In genomic region chr4:152119396-152120292, GRCm38 (mm10) we compare ENCODE assay signal across 8 mouse cellular contexts. TPM values are rescaled to one million over a fixed set of nuclear protein-coding genes. Genes with fewer than 3 reads are reported as not detected.
DNase-seq lines count a peak whose midpoint lies in the region; ATAC-seq and TF ChIP-seq lines count a peak whose summit lies in the region.
"Had no signal": no experiment of that assay in that cellular context is flagged by ENCODE, and none has a peak within 500 bp of the region (broad histone marks: within the 10 kb centered on the region; RNA-seq: fewer than 3 reads in every experiment).

No protein-coding gene starts in this region.

- ATAC-seq in midbrain, embryonic 14.5 days (ENCODE audit: low FRiP score, low TSS enrichment): no peak

- 58% methylated on average over 39 of the region's 39 CpGs for WGBS in spleen, adult 2 months
- 3% methylated on average over 39 of the region's 39 CpGs for WGBS in midbrain, embryonic 14.5 days

- intact Hi-C loops in heart, postnatal 14 days (cut with DNase I): no loop called here
- intact Hi-C loops in left cerebral cortex, postnatal 25 days (cut with DNase I): no loop called here

- H3K4me2 ChIP-seq in midbrain, embryonic 14.5 days (ENCODE audit: low read length): peak overlapping the region; percentile 21; the same call in 1 of the 2 replicates

- H3K36me3 ChIP-seq in spleen, adult 2 months (ENCODE audit: control insufficient read depth, insufficient read depth, low read length): no peaks in the 10 kb centered on the region
- no peaks in the 10 kb centered on the region for H3K36me3 ChIP-seq in midbrain, embryonic 14.5 days (ENCODE audit: control insufficient read depth, insufficient read depth, low read length)

- H3K9me3 ChIP-seq in midbrain, embryonic 14.5 days (ENCODE audit: control insufficient read depth, low read length): no peaks in the 10 kb centered on the region

- H3K9ac ChIP-seq in midbrain, embryonic 14.5 days (replicated peaks; ENCODE audit: low read length): 0 out of 2 replicates have a peak overlapping the region, but pooled peaks have one; percentile 2

- H3K27ac ChIP-seq in spleen, adult 2 months (ENCODE audit: insufficient read depth, low read length): peak overlapping the region; percentile 72
- no peak overlapping the region for H3K27ac ChIP-seq in midbrain, embryonic 14.5 days (replicated peaks; ENCODE audit: low read depth, low read length)

- peak overlapping the region; percentile 50; the same call in 1 of the 2 replicates for H3K4me3 ChIP-seq in spleen, adult 2 months (ENCODE audit: extremely low read depth, insufficient read depth, insufficient read length)
- no peak overlapping the region for H3K4me3 ChIP-seq in midbrain, embryonic 14.5 days (replicated peaks; ENCODE audit: low read depth, low read length)
- H3K4me3 ChIP-seq: myocyte had no signal

- peaks cover 16% of the 10 kb centered on the region for H3K4me1 ChIP-seq in spleen, adult 2 months (ENCODE audit: control insufficient read depth, insufficient read depth, insufficient read length)
- peaks cover 17% of the 10 kb centered on the region; the same call in 1 of the 2 replicates for H3K4me1 ChIP-seq in midbrain, embryonic 14.5 days (ENCODE audit: control insufficient read depth, insufficient read depth, low read length)

- no peak for DNase-seq in spleen, adult 2 months (ENCODE audit: low read depth in 1 of 2, low spot score in 2 of 2)
- no peak for DNase-seq in spleen, postnatal 14 days (ENCODE audit: low spot score in 2 of 2)
- peak; percentile 79 for DNase-seq in embryo, embryonic 11 days
- peak; percentile 68 to 75 for DNase-seq in heart, postnatal 14 days
- DNase-seq in left cerebral cortex, postnatal 25 days (ENCODE audit: low spot score in 2 of 2): peak; percentile 45 to 72
- DNase-seq in midbrain, embryonic 14.5 days: peak; percentile 60
- DNase-seq in ovary, adult 18-20 months (ENCODE audit: low spot score): no peak

- TF ChIP-seq CTCF in spleen, adult 2 months (IDR thresholded peaks at IDR 0.05; ENCODE audit: extremely low read depth, insufficient read depth, insufficient read length, insufficient replicate concordance): peak; percentile 33; the same call in 1 of the 2 replicates

- no peak for TF ChIP-seq POLR2A in spleen, adult 2 months (IDR thresholded peaks at IDR 0.05; ENCODE audit: low read depth, low read length)

- peaks cover 18% of the 10 kb centered on the region for H3K27me3 ChIP-seq in spleen, adult 2 months (ENCODE audit: control insufficient read depth, insufficient read depth, low read length)
- peaks cover 94% of the 10 kb centered on the region for H3K27me3 ChIP-seq in midbrain, embryonic 14.5 days (ENCODE audit: control insufficient read depth, insufficient read depth, low read length)

RNA-seq across cellular contexts. Expression of gene Tnfrsf25, which starts 3.9 kb away (rescaled TPM):
- polyA plus RNA-seq in spleen, adult 2 months (2012; rRNA removed): 17.0 and 27.0 TPM in 2 replicates
- total RNA-seq in heart, postnatal 14 days (2021): 1 to 10 TPM; 4.0 to 6.7 TPM
- 10 to 100 TPM; 13.5 to 18.0 TPM for total RNA-seq in left cerebral cortex, postnatal 25 days (2021)
- 0.54 and 1.2 TPM in 2 replicates for polyA plus RNA-seq in midbrain, embryonic 14.5 days (2014; fragmentation: Nextera tagmentation; extraction: Ambion mirVana)

RNA-seq across cellular contexts. Expression of gene Espn, which starts 32.5 kb away (rescaled TPM):
- 2.1 and 2.7 TPM in 2 replicates for polyA plus RNA-seq in spleen, adult 2 months (2012; rRNA removed)
- total RNA-seq in heart, postnatal 14 days (2021): 1 to 10 TPM; 1.4 to 2.0 TPM
- 1 to 10 TPM in 1 of 2 experiments, under 1 TPM in 1; 0.73 to 1.2 TPM for total RNA-seq in left cerebral cortex, postnatal 25 days (2021)
- not detected in 2 replicates for polyA plus RNA-seq in midbrain, embryonic 14.5 days (2014; fragmentation: Nextera tagmentation; extraction: Ambion mirVana)

RNA-seq across cellular contexts. Expression of gene Hes2, which starts 39.0 kb away (rescaled TPM):
- polyA plus RNA-seq in spleen, adult 2 months (2012; rRNA removed): not detected in 2 replicates
- total RNA-seq in heart, postnatal 14 days (2021): not detected
- not detected for total RNA-seq in left cerebral cortex, postnatal 25 days (2021)
- polyA plus RNA-seq in midbrain, embryonic 14.5 days (2014; fragmentation: Nextera tagmentation; extraction: Ambion mirVana): not detected in 2 replicates
- polyA plus RNA-seq: myocyte had no signal

RNA-seq across cellular contexts. Expression of gene Plekhg5, which starts 47.3 kb away (rescaled TPM):
- 9.5 and 13.1 TPM in 2 replicates for polyA plus RNA-seq in spleen, adult 2 months (2012; rRNA removed)
- 10 to 100 TPM; 27.0 to 28.9 TPM for total RNA-seq in heart, postnatal 14 days (2021)
- total RNA-seq in left cerebral cortex, postnatal 25 days (2021): 10 to 100 TPM; 72.1 to 93.5 TPM
- 7.0 and 8.0 TPM in 2 replicates for polyA plus RNA-seq in midbrain, embryonic 14.5 days (2014; fragmentation: Nextera tagmentation; extraction: Ambion mirVana)

RNA-seq across cellular contexts. Expression of gene Acot7, which starts 58.3 kb away (rescaled TPM):
- 15.4 and 17.9 TPM in 2 replicates for polyA plus RNA-seq in spleen, adult 2 months (2012; rRNA removed)
- total RNA-seq in heart, postnatal 14 days (2021): 10 to 100 TPM; 37.3 to 39.3 TPM
- total RNA-seq in left cerebral cortex, postnatal 25 days (2021): 100 to 1,000 TPM; 308 to 337 TPM
- polyA plus RNA-seq in midbrain, embryonic 14.5 days (2014; fragmentation: Nextera tagmentation; extraction: Ambion mirVana): 276 and 368 TPM in 2 replicates

Comparison
In these comparisons a context has a peak if more than half of its experiments do, and no peak if none do; other contexts are left out.
1. DNase-seq: peak in embryo, embryonic 11 days (single experiment), heart, postnatal 14 days (2 of 2), left cerebral cortex, postnatal 25 days (2 of 2) and midbrain, embryonic 14.5 days (single experiment); none in spleen, adult 2 months (0 of 2), spleen, postnatal 14 days (0 of 2) and ovary, adult 18-20 months (single experiment).